Mouse (Mus musculus) thymus, adult 2 months (tissue): Measurements from ENCODE around the gene Abcc3. TPM values are rescaled to one million over a fixed set of nuclear protein-coding genes. Genes with fewer than 3 reads are reported as not detected.
A peak's percentile ranks its signal among the peaks of the same experiment; 100 is the strongest.

Experiments used
- DNase-seq: peaks from one replicate; pipeline ENCODE4 v3.0.0; 2021
- H3K27ac ChIP-seq: fragments of 200-500 bp; 2 replicates; pipeline ENCODE4 v1.5.1; 2012; ENCODE audit warnings: low read length, control low read depth; ENCODE audit not compliant: control insufficient read depth, insufficient read depth
- H3K27me3 ChIP-seq: fragments of 200-500 bp; 2 replicates; pipeline ENCODE4 v1.6.1; 2012; ENCODE audit warnings: mild to moderate bottlenecking, low read length, moderate library complexity, mixed read lengths; ENCODE audit not compliant: control insufficient read depth, insufficient read depth
- H3K36me3 ChIP-seq: fragments of 200-500 bp; 2 replicates; pipeline ENCODE4 v1.6.1; 2012; ENCODE audit warnings: mild to moderate bottlenecking, low read length, moderate library complexity; ENCODE audit not compliant: control insufficient read depth, insufficient read depth
- H3K4me1 ChIP-seq: fragments of 200-500 bp; replicated peaks from 2 replicates; pipeline ENCODE4 v1.6.1; 2012; ENCODE audit warnings: low read length; ENCODE audit not compliant: control insufficient read depth, insufficient read depth
- H3K4me3 ChIP-seq: fragments of 200-500 bp; 2 replicates; pipeline ENCODE4 v1.5.1; 2012; ENCODE audit warnings: mild to moderate bottlenecking, low read length, control low read depth, moderate library complexity; ENCODE audit not compliant: control insufficient read depth, insufficient read depth
- CTCF ChIP-seq: fragments of 200-500 bp; IDR thresholded peaks from 2 replicates; pipeline ENCODE4 v1.5.1; 2012; ENCODE audit warnings: mild to moderate bottlenecking, control low read depth, low read length, moderate library complexity, borderline replicate concordance; ENCODE audit not compliant: control insufficient read depth, poor library complexity, insufficient read depth; ENCODE audit errors: extremely low read depth
- POLR2A ChIP-seq: fragments of 200-500 bp; IDR thresholded peaks from 2 replicates; pipeline ENCODE4 v1.6.1; 2012; ENCODE audit warnings: mild to moderate bottlenecking, low read length, control low read depth, moderate library complexity; ENCODE audit not compliant: control insufficient read depth, poor library complexity, insufficient read depth; ENCODE audit errors: extremely low read depth
- WGBS: fragments of 180-500 bp; shearing (Covaris S2); methylation state at CpG from one replicate; pipeline ENCODE4 v1.1.7; 2018; 5-methylcytosine and 5-hydroxymethylcytosine counted together
- polyA plus RNA-seq: library from polyadenylated mRNA; depleted of rRNA; stranded (reverse); fragments of >200 nt; gene quantifications from 2 replicates; pipeline ENCODE4 v1.2.3, GENCODE M21; 2012

Gene Abcc3
- polyA plus RNA-seq, 1 experiment = 21.5 TPM

DNA sequence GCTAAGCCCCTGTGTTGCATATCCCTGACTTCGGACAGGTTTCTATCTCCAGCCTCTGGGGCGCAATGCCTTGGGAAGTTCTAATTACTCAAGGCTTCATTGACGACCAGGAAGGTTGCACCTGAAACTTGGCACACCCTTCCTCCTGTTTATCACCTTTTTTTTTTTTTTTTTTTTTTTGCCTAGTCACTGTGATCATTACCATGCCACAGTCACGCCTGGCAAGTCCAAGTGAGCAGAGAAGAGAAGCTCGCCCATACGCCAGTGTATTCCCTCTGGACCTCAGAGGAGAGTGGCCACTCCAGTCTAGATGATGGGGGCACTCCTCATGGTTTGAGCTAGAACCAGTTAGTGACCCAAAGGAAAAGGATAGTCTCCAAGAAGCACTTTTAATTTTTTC lies 2.0 kb downstream of the Abcc3 start:
- DNase-seq = no peak
- Histone ChIP-seq H3K4me3 (no peak overlapping the region), H3K36me3 (no peaks in the 10 kb centered on the region), H3K27me3 (peaks cover 5% of the 10 kb centered on the region; the same call in 1 of the 2 replicates), H3K4me1 (peaks cover 20% of the 10 kb centered on the region), H3K27ac (no peak overlapping the region)
- TF ChIP-seq POLR2A = no peak
- TF ChIP-seq CTCF = no peak
- 92% methylated on average over 6 of the region's 6 CpGs for WGBS

DNA sequence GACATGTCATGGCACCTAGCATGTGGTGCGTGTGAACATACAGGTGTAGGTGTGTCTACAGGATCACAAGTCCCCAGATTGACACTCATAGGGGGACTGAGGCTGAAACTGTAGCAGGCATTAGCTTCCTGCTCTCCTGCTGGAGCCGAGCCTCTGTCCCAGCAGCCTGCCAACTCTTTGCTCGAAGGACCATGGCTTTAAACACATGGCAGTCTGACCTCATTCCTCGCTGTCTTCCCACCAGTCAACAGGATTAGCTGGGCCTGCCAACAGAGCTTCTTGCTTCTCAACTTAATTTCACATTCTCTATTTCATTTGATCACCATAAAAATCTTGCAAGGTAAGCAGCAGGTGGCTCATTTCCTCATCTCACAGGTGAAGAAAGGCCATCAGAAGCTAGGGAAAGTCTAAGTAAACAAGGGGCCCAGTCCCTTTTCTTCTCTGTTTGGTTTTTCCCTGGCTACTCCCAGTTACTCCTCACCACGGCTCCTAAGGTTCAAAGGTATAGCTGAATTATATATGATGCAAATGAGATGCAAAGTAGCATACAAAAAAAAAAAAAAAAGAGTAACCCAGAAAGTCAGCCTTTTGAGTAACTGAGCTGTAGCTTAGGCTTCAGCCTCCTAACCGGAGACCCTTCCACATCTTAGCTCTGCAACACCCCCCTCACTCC lies 2.9 kb downstream of the Abcc3 start:
- no peak for TF ChIP-seq CTCF
- TF ChIP-seq POLR2A = no peak
- 93% methylated on average over 6 of the region's 6 CpGs for WGBS
- no peak for DNase-seq
- peaks cover 5% of the 10 kb centered on the region; the same call in 1 of the 2 replicates for H3K27me3 ChIP-seq
- peaks cover 28% of the 10 kb centered on the region for H3K4me1 ChIP-seq
- H3K27ac ChIP-seq = no peak overlapping the region
- H3K4me3 ChIP-seq = no peak overlapping the region
- H3K36me3 ChIP-seq = no peaks in the 10 kb centered on the region

DNA sequence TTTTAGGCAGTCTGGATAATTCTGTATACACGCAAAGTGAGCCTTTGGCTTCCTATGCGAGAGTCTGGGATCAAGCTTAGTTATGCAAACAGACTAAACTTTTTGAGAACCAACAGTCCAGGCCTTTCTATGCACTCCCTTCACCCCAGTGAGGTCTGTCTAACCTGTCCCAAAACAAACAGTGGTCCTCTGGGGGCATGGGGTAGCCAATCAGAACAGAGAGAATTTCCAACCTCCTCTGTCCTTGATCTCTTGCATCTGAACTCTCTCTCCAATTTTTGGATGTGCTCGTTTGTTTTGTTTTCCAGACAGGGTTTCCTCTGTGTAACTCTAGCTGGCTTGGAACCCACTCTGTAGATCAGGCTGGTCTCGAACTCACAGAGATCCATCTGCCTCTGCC lies 3.8 kb downstream of the Abcc3 start:
- H3K27ac ChIP-seq = no peak overlapping the region
- TF ChIP-seq CTCF (no peak), POLR2A (no peak)
- WGBS = 92% methylated on average over 4 of the region's 4 CpGs

DNA sequence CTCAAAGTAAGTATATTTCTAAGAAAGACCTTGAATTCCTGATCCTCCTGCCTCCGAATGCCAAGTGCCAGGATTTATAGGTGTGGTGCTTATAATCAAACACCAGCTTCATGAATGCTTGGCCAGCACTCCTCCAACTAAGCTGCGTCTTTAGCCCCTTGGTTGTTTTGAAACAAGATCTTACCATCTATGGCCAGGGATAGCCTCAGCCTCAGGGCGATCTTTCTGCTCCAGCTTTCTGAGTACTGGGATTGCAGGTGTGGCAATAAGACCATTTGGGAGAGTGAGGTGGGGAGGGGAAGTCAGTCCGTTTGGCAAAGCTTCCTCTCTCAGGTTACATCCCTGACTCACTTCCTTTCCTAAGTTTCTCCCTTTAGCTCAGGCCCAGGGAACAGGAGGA lies 5.0 kb downstream of the Abcc3 start:
- no peak for DNase-seq
- WGBS = 87% methylated on average over 4 of the region's 4 CpGs
- H3K27me3 ChIP-seq = peaks cover 3% of the 10 kb centered on the region; the same call in 1 of the 2 replicates
- no peaks in the 10 kb centered on the region for H3K36me3 ChIP-seq
- TF ChIP-seq POLR2A (no peak), CTCF (no peak)
- H3K4me3 ChIP-seq = no peak overlapping the region
- H3K4me1 ChIP-seq = peaks cover 27% of the 10 kb centered on the region
- H3K27ac ChIP-seq = no peak overlapping the region

More for the DNA sequence above, 3.8 kb downstream of the Abcc3 start:
- DNase-seq = no peak
- H3K36me3 ChIP-seq = no peaks in the 10 kb centered on the region
- H3K27me3 ChIP-seq = peaks cover 5% of the 10 kb centered on the region; the same call in 1 of the 2 replicates
- peaks cover 28% of the 10 kb centered on the region for H3K4me1 ChIP-seq
- H3K4me3 ChIP-seq = no peak overlapping the region

DNA sequence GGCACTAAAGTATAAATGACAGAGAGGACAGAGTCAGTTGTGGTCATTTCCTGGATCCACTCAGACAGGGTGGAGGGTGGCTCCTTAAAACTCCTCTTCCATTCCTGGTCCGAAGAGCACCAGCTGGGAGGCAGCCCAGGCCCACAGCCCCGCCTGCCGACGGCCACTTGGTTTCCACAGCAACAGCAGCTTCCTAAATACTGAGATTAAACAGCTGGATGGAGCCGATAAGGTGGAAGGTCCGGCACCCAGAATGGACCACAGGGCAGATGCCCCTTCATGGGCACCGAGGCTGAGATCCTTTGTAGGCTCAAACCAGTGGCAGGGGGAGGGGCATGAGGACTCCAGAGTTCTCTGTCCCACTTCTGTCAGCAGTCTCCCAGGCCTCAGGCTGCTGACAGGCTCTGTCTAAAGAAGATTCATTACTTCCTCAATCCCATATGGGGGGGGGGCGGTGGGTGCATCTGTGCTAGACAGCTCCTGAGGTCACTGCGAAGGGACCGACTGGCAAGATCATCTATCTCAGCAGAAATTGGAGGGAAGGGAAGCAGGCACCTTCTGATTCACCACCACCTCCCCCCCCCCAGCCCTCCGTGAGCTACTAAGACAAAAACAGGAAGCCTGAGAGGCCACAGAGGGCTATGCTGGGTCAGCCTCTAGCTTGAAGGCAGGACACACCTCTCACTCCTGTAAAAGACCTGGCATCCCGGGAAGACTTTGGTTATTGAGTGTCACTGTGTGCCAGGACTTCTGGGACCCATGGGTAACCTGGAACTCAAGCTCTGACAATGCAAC lies 6.6 kb downstream of the Abcc3 start:
- Histone ChIP-seq H3K27me3 (no peaks in the 10 kb centered on the region), H3K4me3 (no peak overlapping the region), H3K4me1 (peaks cover 20% of the 10 kb centered on the region), H3K27ac (0 out of 2 replicates have a peak overlapping the region, but pooled peaks have one; percentile 2), H3K36me3 (no peaks in the 10 kb centered on the region)
- TF ChIP-seq CTCF (no peak), POLR2A (no peak)
- DNase-seq = peak; percentile 23
- WGBS = 14% methylated on average over 12 of the region's 12 CpGs

DNA sequence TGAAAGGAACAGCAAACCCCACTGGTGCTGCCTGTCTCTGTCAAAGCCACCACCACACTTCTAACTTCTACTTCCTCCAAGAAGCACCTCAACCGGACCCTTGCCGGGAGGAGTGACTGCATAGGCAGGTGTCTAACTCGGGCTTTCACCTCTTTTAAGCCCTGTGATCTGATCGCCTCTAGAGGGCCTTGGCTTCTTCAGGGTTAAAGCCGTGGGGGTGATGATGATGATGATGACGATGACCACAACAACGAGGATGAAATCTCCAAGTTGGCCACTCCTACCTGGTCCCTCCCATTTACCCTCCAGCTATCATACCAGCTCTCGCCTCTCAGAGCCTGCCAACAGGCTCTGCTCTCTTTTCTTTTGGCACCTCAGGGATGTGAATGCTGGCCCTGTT lies 13.1 kb downstream of the Abcc3 start:
- Histone ChIP-seq H3K4me3 (no peak overlapping the region), H3K4me1 (peaks cover 3% of the 10 kb centered on the region), H3K27ac (no peak overlapping the region), H3K36me3 (no peaks in the 10 kb centered on the region), H3K27me3 (no peaks in the 10 kb centered on the region)
- DNase-seq = no peak
- no peak for TF ChIP-seq CTCF
- no peak for TF ChIP-seq POLR2A
- WGBS = 36% methylated on average over 8 of the region's 8 CpGs

DNA sequence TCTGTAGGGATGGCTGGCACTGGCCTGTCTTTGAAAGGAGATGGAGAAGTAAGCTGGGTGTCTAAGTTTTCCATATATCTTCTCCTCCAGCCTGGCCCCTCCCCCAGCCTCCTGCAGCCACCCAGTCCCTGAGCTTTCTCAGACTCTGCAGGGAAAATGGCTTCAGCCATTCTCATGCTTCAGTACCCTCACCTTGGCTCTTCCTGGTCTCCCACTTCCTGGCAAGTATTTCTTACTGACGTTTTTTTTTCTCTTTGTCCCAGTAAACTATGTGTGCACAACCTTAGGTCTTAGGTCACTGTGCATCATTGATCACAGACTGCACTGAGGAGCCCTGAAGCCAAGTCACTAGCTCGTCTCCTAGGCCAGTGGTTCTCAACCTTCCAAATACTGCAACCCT lies 13.7 kb downstream of the Abcc3 start:
- DNase-seq = no peak
- Histone ChIP-seq H3K27me3 (no peaks in the 10 kb centered on the region), H3K36me3 (no peaks in the 10 kb centered on the region), H3K27ac (no peak overlapping the region), H3K4me1 (peaks cover 10% of the 10 kb centered on the region), H3K4me3 (no peak overlapping the region)
- TF ChIP-seq POLR2A = no peak
- no peak for TF ChIP-seq CTCF
- WGBS = 63% methylated on average over 2 of the region's 2 CpGs
